Mouse (Mus musculus) myocyte (in vitro differentiated cells): ENCODE data around the gene Ovol2.

Source experiments
- CEBPB ChIP-seq: IDR thresholded peaks from 2 replicates; pipeline ENCODE4 v1.6.1; 2011; ENCODE audit warnings: mild to moderate bottlenecking, moderate library complexity; ENCODE audit not compliant: poor library complexity, insufficient read depth, severe bottlenecking
- MAX ChIP-seq: IDR thresholded peaks from one replicate; pipeline ENCODE4 v1.6.1; 2011; ENCODE audit warnings: low read depth, mild to moderate bottlenecking, control low read depth
- MYOG ChIP-seq, 3 experiments: IDR thresholded peaks; one replicate each; pipeline ENCODE4 v1.6.1; 2011; ENCODE audit warnings: control low read depth in 2 of 3, low read depth in 2 of 3, mild to moderate bottlenecking in 2 of 3; ENCODE audit not compliant: insufficient read length in 2 of 3, control insufficient read depth in 1 of 3, insufficient read depth in 1 of 3
- POLR2A ChIP-seq: IDR thresholded peaks from one replicate; pipeline ENCODE4 v1.6.1; 2011; ENCODE audit warnings: low read depth, mild to moderate bottlenecking, control low read depth, moderate library complexity; ENCODE audit not compliant: insufficient read length
- REST ChIP-seq: IDR thresholded peaks from one replicate; pipeline ENCODE4 v1.6.1; 2011; ENCODE audit warnings: mild to moderate bottlenecking, control low read depth, moderate library complexity; ENCODE audit not compliant: insufficient read depth, insufficient read length
- SRF ChIP-seq: IDR thresholded peaks from one replicate; pipeline ENCODE4 v1.6.1; 2011; ENCODE audit warnings: low read depth; ENCODE audit not compliant: control insufficient read depth, insufficient read length
- TCF12 ChIP-seq: IDR thresholded peaks from one replicate; pipeline ENCODE4 v1.6.1; 2011; ENCODE audit warnings: mild to moderate bottlenecking, control low read depth; ENCODE audit not compliant: poor library complexity, insufficient read depth, severe bottlenecking
- USF1 ChIP-seq: IDR thresholded peaks from one replicate; pipeline ENCODE4 v1.6.1; 2011; ENCODE audit warnings: low read depth, mild to moderate bottlenecking, control low read depth, moderate library complexity

- TF ChIP-seq USF1: no peak
- no peak for TF ChIP-seq POLR2A
- TF ChIP-seq TCF12: no peak
- TF ChIP-seq SRF: no peak
- TF ChIP-seq CEBPB: no peak
- no peak for TF ChIP-seq MAX
- TF ChIP-seq REST: no peak
- no peak for TF ChIP-seq MYOG (IDR thresholded peaks at IDR 0.05; ENCODE audit: control insufficient read depth in 1 of 3, insufficient read depth in 1 of 3, insufficient read length in 2 of 3, low read depth in 2 of 3)
Observed at GRCm38 (mm10) chr2:144299749-144300669, 31.9 kb downstream of the Ovol2 start.
